Mouse (Mus musculus): ENCODE measurements around the gene Tceal7. TPM values are rescaled to one million over a fixed set of nuclear protein-coding genes. Genes with fewer than 3 reads are reported as not detected.
A peak's percentile ranks its signal among the peaks of the same experiment; 100 is the strongest.
"Not testable (repeated sequence)": the region's sequence is repeated elsewhere in the genome, so short reads cannot be mapped to it uniquely, and the experiment has no call there.

Tceal7 gene
- 1 to 10 TPM in 1 of 2 experiments, under 1 TPM in 1; 0.95 to 1.7 TPM for total RNA-seq (2021)
- long read RNA-seq, experiment 1, result 0 reads
- long read RNA-seq, experiment 2, partial matches to known transcripts, result 2 of 5 reads
- long read RNA-seq, experiment 2, other reads (novel, unspliced or antisense), result 3 of 5 reads

- DNase-seq (ENCODE audit: low spot score in 2 of 2), result not testable (repeated sequence)
Observed at GRCm38 (mm10) chrX:136214729-136215677, at the start of gene Tceal7, which contains the start of gene Bex1. Tceal7 (plus strand) TSS chrX:136214779. Bex1 (minus strand) TSS chrX:136215513.

GRCm38 (mm10) chrX:136170625-136171024, 44.0 kb upstream of the Tceal7 start:
- DNase-seq (ENCODE audit: low spot score in 2 of 2), result no peak

GRCm38 (mm10) chrX:136171189-136172117, 43.1 kb upstream of the Tceal7 start:
- peak; percentile 56 to 61 for DNase-seq (ENCODE audit: low spot score in 2 of 2)

GRCm38 (mm10) chrX:136172118-136172551, 42.4 kb upstream of the Tceal7 start, which contains the start of gene Tceal8:
Tceal8 (minus strand) TSS chrX:136172342.
- peak; percentile 58 to 86 for DNase-seq (ENCODE audit: low spot score in 2 of 2)

GRCm38 (mm10) chrX:136172786-136173185, 41.8 kb upstream of the Tceal7 start:
- peak in 1 of 2 experiments; percentile 3 for DNase-seq (ENCODE audit: low spot score in 2 of 2)

- no peak for DNase-seq (ENCODE audit: low spot score in 2 of 2)
Observed at GRCm38 (mm10) chrX:136180897-136181553, 33.6 kb upstream of the Tceal7 start.

- DNase-seq (ENCODE audit: low spot score in 2 of 2), result no peak
Observed at GRCm38 (mm10) chrX:136183107-136183506, 31.5 kb upstream of the Tceal7 start.

GRCm38 (mm10) chrX:136195193-136195944, 19.2 kb upstream of the Tceal7 start:
- no peak for DNase-seq (ENCODE audit: low spot score in 2 of 2)

GRCm38 (mm10) chrX:136196873-136197272, 17.7 kb upstream of the Tceal7 start:
- no peak for DNase-seq (ENCODE audit: low spot score in 2 of 2)

- peak in 1 of 2 experiments; percentile 7 for DNase-seq (ENCODE audit: low spot score in 2 of 2)
Observed at GRCm38 (mm10) chrX:136203257-136203656, 11.3 kb upstream of the Tceal7 start.

GRCm38 (mm10) chrX:136203664-136204066, 10.9 kb upstream of the Tceal7 start, which contains the start of gene Tceal5:
Tceal5 (minus strand) TSS chrX:136203876.
- DNase-seq (ENCODE audit: low spot score in 2 of 2), result peak; percentile 37 to 55

- no peak for DNase-seq (ENCODE audit: low spot score in 2 of 2)
Observed at GRCm38 (mm10) chrX:136204406-136204805, 10.2 kb upstream of the Tceal7 start.

- DNase-seq (ENCODE audit: low spot score in 2 of 2), result no peak
Observed at GRCm38 (mm10) chrX:136213396-136213795, 1.2 kb upstream of the Tceal7 start.

- no peak for DNase-seq (ENCODE audit: low spot score in 2 of 2)
Observed at GRCm38 (mm10) chrX:136216303-136216702, 1.7 kb downstream of the Tceal7 start.

- no peak for DNase-seq (ENCODE audit: low spot score in 2 of 2)
Observed at GRCm38 (mm10) chrX:136223714-136224113, 9.1 kb downstream of the Tceal7 start.

- DNase-seq (ENCODE audit: low spot score in 2 of 2), result no peak
Observed at GRCm38 (mm10) chrX:136227768-136228167, 13.2 kb downstream of the Tceal7 start.

- DNase-seq (ENCODE audit: low spot score in 2 of 2), result peak in 1 of 2 experiments; percentile 31
Observed at GRCm38 (mm10) chrX:136238118-136238517, 23.5 kb downstream of the Tceal7 start.

GRCm38 (mm10) chrX:136243181-136243580, 28.6 kb downstream of the Tceal7 start:
- no peak for DNase-seq (ENCODE audit: low spot score in 2 of 2)

GRCm38 (mm10) chrX:136244574-136245229, 30.1 kb downstream of the Tceal7 start, which contains the start of gene Tceal9:
Tceal9 (plus strand) TSS chrX:136245079.
- peak; percentile 47 to 69 for DNase-seq (ENCODE audit: low spot score in 2 of 2)
